Mouse (Mus musculus) left cerebral cortex, postnatal 25 days (tissue): Measurements from ENCODE around the gene Aldh3a1. TPM values are rescaled to one million over a fixed set of nuclear protein-coding genes. Genes with fewer than 3 reads are reported as not detected.
"Not testable (repeated sequence)": the region's sequence is repeated elsewhere in the genome, so short reads cannot be mapped to it uniquely, and the experiment has no call there.

ENCODE experiments used
- DNase-seq, 2 experiments: peaks; one replicate each; pipeline ENCODE4 v3.0.0; 2022; ENCODE audit warnings: low spot score in 2 of 2, mixed read lengths in 1 of 2
- intact Hi-C: fragments of 180-260 bp; cut with DNase I; formaldehyde crosslinking; loops from one replicate; pipeline ENCODE4 v1.15.1; 2025
- total RNA-seq, 2 experiments: library from RNA; stranded (reverse); gene quantifications; 2 replicates each; pipeline ENCODE4 v1.2.3; 2021

Aldh3a1 gene
- total RNA-seq: 1 to 10 TPM; 1.9 to 2.1 TPM

GRCm38 (mm10) chr11:61207487-61208246 lies at the start of gene Aldh3a1:
TSS of gene Aldh3a1 (plus strand) at chr11:61207537.
- intact Hi-C loops: loop anchor here (1.0 kb wide), 1 partner anchor 14 kb away; no protein-coding TSS in a partner anchor
- no peak for DNase-seq

- intact Hi-C loops: no loop called here
- DNase-seq: no peak
These were observed 49.2 kb upstream of the Aldh3a1 start for GRCm38 (mm10) chr11:61158141-61158540.

GRCm38 (mm10) chr11:61159796-61160732 lies 47.3 kb upstream of the Aldh3a1 start:
- no peak for DNase-seq
- intact Hi-C loops: no loop called here

- no peak for DNase-seq
- intact Hi-C loops: no loop called here
These were observed 46.2 kb upstream of the Aldh3a1 start for GRCm38 (mm10) chr11:61161121-61161520.

GRCm38 (mm10) chr11:61162776-61163175 lies 44.6 kb upstream of the Aldh3a1 start:
- intact Hi-C loops: no loop called here
- DNase-seq: no peak

- no peak for DNase-seq
- intact Hi-C loops: no loop called here
These were observed 44.0 kb upstream of the Aldh3a1 start for GRCm38 (mm10) chr11:61163341-61163740.

- DNase-seq: no peak
- intact Hi-C loops: no loop called here
These were observed 43.0 kb upstream of the Aldh3a1 start for GRCm38 (mm10) chr11:61164366-61164765.

GRCm38 (mm10) chr11:61164881-61165280 lies 42.5 kb upstream of the Aldh3a1 start:
- intact Hi-C loops: no loop called here

GRCm38 (mm10) chr11:61170184-61170583 lies 37.2 kb upstream of the Aldh3a1 start:
- intact Hi-C loops: no loop called here
- DNase-seq: peak in 1 of 2 experiments; percentile 48

More at GRCm38 (mm10) chr11:61164881-61165280, 42.5 kb upstream of the Aldh3a1 start:
- no peak for DNase-seq

GRCm38 (mm10) chr11:61173477-61173876 lies 33.9 kb upstream of the Aldh3a1 start:
- intact Hi-C loops, DNase-seq: not testable (repeated sequence)

GRCm38 (mm10) chr11:61174291-61174820 lies 33.0 kb upstream of the Aldh3a1 start:
- peak in 1 of 2 experiments; percentile 29 for DNase-seq
- intact Hi-C loops: no loop called here

GRCm38 (mm10) chr11:61174821-61175658 lies 32.3 kb upstream of the Aldh3a1 start, which contains the start of gene Usp22:
TSS of gene Usp22 (minus strand) at chr11:61175055.
- intact Hi-C loops: loop anchor here (5.0 kb wide), 1 partner anchor 232 kb away; no protein-coding TSS in a partner anchor
- DNase-seq: peak; percentile 99 to 100

GRCm38 (mm10) chr11:61175778-61176177 lies 31.6 kb upstream of the Aldh3a1 start:
- intact Hi-C loops: loop anchor here (5.0 kb wide), 1 partner anchor 232 kb away; no protein-coding TSS in a partner anchor
- DNase-seq: no peak

- intact Hi-C loops: loop anchor here (5.0 kb wide), 1 partner anchor 231 kb away; no protein-coding TSS in a partner anchor
- no peak for DNase-seq
These were observed 31.0 kb upstream of the Aldh3a1 start for GRCm38 (mm10) chr11:61176321-61176720.

- intact Hi-C loops: loop anchor here (10.0 kb wide), 1 partner anchor 324 kb away; the partner anchor contains the start of gene B9d1
- peak in 1 of 2 experiments; percentile 72 for DNase-seq
These were observed 27.0 kb upstream of the Aldh3a1 start for GRCm38 (mm10) chr11:61180361-61180760.

- no peak for DNase-seq
- intact Hi-C loops: loop anchor here (10.0 kb wide), 1 partner anchor 323 kb away; the partner anchor contains the start of gene B9d1
These were observed 25.7 kb upstream of the Aldh3a1 start for GRCm38 (mm10) chr11:61181624-61182023.

- intact Hi-C loops: loop anchor here (10.0 kb wide), 1 partner anchor 321 kb away; the partner anchor contains the start of gene B9d1
- no peak for DNase-seq
These were observed 23.5 kb upstream of the Aldh3a1 start for GRCm38 (mm10) chr11:61183820-61184219.

- intact Hi-C loops: loop anchor here (5.0 to 10.0 kb wide), 3 partner anchors 42 to 524 kb away; no protein-coding TSS in a partner anchor
- DNase-seq: no peak
These were observed 16.6 kb upstream of the Aldh3a1 start for GRCm38 (mm10) chr11:61190776-61191175.
